Mouse (Mus musculus) yolk sac, embryonic 10.5 days (tissue): ENCODE results near the gene Wbp1l.

ENCODE experiments used
- DNase-seq: peaks from one replicate; pipeline ENCODE4 v3.0.0-alpha.2; 2017; ENCODE audit warnings: low spot score

The Wbp1l gene

DNA sequence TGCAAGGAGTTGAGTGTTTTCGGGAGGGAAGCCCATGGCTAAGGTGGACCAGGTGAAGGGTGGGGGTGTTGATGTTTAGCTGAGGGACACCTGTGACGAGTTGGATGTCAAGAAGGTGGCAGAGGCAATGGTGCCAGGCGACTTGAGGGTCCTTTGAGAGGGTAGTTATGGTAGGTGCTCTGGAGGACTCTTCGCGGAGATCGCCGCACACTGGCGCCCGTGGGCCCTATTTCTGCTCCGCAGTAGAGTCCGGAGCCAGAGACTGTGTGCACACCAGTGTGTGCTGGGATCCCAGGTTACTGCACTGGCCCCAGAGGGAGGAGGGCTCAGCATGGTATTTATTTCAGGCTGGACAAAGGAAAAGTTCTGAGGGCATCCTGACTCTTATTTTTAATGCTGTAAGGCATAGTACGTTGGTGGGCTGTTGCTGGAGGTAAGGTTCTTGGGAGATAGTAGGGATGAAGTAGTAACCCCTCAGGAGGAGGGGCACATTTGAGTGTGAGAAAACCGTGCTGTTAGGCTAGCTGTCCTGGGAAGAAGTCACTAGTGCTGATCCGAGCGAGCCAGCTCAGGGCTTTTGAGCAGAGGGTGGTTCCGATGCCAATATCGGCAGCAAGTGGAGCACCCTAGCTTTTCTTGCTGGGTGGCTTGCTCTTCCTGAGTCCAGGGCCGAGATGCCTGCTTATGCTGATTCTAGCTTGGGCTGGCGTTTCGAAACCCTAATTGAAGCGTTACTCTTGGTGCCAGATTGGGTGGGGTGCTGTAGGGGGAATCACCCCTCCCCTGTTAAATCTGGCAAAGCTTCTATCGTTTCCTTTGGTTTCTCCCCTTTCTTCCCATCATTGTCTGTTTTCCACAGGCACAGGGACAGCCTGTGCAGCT lies 732 bp downstream of the Wbp1l start:
- no peak for DNase-seq

DNA sequence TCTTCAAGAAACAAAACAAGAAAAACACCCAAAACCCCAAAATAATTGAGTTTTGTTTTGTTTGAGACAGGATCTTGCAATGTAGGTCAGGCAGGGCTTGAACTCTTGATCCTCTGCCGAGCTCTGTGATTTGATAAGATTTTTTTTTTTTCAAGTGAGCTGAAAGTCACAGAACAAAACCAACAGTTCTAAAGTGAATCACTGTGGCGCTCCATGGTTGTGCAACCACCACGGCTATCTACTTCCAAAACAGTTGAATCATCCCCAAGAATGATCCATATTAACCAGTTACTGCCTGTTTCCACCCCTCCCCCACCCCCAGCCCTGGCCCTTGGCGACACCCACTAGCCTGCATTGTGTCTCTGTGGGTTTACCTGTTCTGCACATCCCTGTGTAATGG lies 1.5 kb downstream of the Wbp1l start:
- no peak for DNase-seq

DNA sequence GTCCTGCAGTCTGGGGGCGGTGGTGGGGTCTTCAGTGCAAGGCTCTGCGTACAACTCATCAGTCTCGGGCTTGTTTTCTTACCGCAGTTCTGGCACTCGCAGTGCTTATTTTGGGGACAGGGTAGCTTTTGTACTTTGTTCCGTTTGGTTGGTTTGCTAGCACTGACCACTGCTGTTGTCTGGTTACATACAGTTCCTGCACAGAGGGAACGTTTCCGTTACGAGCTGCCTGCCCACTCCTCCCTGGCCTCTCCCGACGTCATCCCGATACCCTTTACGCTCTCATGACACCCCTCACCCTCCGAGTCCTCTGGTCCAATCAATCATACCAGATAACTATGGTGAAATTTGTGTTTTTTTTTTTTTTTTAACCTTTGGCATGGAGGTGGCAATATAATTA lies 2.6 kb downstream of the Wbp1l start:
- DNase-seq = no peak

DNA sequence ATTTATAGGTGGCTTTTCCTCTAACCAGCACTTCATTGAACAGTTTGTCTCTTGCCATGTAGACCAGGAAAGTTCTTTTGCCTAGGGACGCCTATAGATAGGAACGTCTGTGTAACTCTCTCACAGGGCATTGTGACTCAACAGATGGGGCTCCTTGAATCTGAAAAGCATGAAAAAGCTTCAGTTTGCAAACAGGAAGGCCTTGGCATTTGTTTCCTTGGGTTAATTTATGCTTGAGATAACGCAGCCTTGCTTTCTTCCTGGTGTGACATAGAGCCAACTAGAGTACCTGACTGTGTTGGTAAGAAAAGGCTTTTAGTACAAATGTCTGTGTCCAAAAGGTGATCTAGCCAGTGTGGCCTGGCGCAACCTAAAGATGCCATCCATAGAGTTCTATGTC lies 3.5 kb downstream of the Wbp1l start:
- DNase-seq = no peak

DNA sequence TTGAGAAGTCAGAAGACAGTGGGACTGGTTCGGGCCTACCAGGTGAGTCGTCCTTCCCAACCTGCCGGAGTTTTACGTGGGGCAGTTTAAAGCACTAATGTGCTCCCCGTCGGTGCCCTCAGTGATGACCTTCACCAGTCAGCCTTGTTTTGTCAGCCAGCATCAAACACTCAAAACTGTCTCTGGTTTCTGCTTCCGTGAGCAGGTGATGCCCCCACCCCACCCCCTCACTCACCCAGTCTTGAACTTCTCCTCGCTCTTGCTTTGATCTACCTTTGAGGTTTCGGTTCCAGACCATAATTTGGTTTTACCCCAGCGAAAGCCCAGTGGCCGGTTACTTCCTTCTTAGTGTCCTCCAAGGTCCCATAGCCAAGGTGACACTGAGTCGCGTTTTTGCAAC lies 7.8 kb downstream of the Wbp1l start:
- DNase-seq = no peak

DNA sequence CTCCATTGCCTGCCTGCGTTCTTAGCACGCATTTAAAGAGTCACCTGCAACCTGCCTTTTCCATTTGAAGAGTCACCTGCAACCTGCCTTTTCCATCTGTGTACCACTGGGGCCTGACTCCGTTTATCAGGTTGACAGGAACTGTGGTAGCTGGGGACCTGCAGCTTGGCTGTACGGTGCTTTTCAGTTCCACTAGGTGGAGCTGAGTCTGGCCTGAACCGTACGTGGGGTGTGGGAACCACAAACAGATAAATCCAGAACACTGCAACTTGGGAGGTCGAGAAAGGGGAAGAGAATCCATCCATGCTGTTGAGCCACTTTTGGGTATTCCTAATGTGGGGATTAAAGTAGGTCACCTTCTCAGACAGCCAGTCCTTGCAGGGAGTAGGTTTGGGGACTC lies 8.5 kb downstream of the Wbp1l start:
- DNase-seq = no peak

DNA sequence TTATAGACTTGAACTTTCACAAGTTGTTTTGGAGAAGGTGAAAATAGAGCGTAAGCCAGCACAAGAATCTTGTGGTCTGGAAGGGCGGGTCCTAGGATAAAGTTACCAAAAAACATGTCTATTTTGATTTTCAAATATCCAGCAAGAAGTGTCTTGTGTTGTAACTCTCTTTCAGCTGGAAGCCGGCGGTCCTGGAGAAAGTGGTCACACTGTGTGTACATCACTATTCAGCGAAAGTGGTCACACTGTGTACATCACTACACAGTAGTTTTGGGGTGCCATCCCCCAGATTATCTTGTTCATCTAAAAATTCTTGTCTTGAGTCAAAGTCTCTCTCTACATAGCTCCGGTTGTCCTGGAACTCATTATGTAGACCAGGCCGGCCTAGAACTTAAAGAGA lies 9.3 kb downstream of the Wbp1l start:
- no peak for DNase-seq

DNA sequence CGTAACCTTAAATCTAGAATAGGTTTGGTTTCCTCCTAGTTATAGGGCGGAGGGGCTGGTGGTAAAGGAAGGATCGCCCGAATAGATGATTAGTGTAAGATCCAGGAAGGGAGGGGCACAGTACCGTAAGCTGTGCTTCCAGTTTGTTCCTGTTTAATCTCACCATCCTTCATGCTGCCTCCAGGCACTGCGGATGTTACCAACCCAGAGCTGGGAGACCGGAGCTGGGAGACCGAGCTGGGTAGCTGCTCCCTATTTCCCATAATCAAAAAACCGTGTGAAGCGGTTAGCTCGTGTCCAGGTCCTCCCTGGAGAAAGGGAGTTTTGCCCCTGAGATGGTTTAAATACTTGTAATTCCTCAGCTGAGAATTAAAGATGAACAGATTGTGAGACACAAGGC lies 17.5 kb downstream of the Wbp1l start:
- no peak for DNase-seq

DNA sequence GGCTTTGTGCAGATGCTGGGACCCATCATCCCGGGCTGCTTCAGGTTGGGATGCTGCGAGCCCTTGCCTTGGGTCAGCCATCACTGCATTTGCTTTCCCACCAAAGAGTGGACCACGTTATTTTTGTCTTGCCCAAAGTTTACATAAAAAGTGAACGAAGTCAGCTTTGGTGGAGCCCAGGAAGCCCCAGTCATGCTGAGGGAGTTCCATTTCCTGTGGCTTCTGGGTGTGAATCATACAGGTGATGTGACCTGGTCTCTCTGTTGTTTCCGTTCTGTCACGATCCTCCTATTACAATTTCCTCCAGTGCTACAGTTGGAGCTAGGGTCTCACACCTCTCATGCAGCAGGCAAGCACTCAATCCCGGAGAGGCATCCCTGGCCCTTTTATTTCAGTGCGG lies 18.5 kb downstream of the Wbp1l start:
- DNase-seq = no peak

DNA sequence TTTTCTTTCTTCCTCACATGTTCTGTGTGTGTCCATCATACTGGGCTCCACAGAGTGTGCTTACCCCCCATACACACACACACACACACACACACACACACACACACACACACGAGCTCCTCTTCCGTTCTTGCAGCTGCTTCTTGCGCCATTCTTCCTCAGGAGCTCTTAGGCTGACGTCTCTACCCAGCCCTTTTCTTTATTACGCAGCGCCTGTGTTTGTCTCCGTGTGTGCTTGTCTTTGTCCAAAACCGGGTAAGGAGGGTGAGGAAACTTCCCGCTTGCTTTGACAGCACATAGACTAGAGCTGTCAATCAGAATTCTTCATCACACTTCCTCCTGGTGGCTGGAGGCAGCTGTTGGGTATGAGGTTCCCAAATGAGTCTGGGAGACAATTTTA lies 19.4 kb downstream of the Wbp1l start:
- no peak for DNase-seq

DNA sequence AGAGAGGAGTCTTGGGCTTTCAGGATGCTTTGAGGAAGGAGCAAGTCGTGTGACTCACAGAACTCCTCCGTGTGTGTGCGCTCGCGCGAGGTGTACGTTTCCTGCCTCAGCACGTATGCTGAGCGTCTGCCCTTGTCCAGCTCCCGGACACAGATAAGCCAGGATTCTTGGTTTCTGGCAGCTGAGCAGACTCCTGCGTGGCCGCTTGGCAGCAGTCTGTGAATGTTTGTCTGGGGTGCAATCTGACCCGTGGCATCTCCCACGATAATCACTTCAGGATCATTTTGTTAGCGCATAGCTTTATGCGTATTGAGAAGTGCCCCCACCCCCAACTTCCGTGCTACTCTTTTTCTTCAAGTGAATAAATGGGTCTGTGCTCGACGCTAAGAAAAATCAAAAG lies 20.1 kb downstream of the Wbp1l start:
- DNase-seq = no peak

DNA sequence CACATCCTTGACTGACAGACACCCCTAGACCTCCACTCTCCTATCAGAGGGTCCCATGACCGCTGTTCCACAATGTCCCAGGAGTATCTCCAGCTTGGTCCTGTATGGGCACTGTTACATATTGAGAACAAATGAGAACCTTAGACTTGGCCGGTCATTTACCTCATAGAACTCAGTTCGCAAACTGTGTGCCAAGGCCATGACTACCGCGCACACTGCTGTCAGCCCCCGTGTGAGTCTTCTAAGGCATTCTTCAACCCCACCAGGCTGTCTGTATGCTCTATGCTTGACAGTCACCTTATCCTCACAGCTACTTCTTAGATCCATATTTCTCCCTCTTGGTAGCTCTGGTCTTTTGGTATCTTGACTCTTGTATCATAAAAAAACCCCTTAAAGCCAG lies 20.6 kb downstream of the Wbp1l start:
- no peak for DNase-seq

DNA sequence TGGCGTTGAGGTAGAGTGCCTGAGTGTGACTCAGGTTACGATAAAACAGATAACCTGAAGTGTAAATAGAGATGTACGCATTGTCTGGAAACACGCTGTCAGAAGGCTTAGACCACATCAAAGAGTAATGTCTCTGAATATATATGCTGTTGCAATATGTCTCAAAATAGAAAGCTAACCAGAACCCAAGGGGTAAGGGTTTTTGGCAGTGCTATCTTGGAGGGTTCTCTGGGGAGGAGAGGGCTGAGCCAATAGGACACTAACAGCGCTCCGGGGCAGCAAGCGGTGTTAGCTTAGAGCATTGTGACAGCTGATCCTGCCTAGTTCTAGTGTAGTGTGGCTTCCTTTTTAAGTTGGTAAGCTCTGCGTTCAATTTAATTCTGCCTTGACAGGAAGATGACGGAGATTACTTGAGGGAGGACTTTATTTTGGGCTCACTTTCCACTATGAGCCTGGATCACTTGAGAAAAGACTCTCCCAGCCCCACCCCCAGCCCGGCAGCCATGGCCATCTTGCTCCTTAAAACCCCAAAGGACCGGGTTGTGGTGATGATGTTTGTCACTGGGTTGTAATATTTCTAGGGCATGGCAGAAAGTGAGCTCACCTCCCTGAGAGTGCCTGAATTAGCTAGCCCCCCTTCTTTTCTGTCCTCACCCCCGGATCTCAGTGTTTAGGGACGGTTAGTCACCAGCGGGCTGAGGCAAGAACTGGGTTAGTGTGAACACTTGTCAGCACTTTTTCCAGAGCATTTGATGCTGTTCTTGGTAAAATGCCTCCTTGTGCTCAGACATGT lies 21.3 kb downstream of the Wbp1l start:
- DNase-seq = no peak

DNA sequence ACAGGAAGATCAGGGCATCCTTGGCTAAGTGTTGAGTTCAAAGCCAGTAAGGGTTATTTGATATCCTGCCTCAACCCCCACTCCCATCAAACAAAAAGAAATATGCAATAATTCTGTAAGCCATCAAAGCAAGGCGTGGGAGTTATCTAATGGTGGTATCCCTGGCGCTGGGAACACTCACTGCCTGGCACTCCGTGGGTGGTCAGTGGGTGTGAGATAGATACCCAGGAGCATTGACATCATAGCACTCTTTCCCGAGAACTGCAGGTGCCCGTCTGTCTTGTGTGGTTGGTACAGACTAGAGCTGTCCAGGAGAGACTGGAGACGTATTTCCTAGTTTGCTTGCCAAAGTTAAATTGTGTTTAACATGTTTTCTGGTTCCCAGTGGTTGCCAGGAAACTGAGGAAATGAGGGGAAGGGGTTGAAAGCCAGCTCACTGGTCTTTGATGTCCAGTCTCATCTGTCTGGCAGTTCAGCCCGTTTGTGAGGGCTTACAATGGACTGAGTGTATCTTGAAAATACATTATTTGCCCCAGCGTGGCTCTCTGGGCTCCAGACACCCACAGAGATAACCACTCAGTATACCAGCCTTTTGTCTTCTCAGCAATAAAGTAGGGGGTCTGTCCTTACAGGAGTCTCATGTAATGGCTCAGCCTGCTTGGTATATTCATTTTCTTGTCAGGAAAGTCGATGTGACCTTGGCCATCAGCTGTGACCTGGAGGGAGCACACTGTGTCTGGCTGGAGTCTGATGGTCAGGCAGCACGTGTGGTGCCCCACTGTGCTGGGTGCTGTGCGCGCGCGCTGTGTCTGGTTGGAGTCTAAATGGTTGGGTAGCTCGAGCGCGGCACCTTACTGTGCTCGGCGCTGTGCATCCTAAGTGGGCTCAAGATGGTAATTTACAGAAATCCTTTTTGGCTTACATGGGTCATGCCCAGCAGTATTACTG lies 22.6 kb downstream of the Wbp1l start:
- DNase-seq = no peak

DNA sequence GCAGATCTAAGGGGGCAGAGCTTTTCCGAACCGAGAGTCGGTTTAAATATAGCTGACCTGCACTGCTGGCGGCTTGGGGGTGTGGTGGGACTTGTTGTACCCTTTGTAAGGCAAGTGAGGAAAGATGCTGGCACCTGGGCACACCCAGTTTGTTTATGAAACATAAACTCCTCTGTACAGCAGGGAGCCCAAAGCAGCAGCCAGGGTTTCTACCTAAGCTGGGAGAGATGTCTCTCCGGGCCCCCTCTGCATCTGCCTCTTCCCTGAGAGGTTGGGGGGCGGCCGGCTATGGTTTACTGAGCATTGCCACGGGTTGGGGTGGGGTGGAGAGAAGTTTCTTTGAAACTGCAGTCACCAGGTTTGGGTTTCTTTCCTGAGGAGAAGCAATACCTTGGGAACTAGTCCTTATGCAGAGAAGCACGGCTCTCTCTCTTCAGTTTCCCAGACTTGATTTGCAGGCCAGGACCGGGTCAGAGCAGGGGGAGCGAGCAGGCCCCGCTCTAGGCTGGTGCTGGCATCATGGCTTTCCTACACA lies 23.8 kb downstream of the Wbp1l start:
- DNase-seq = no peak

DNA sequence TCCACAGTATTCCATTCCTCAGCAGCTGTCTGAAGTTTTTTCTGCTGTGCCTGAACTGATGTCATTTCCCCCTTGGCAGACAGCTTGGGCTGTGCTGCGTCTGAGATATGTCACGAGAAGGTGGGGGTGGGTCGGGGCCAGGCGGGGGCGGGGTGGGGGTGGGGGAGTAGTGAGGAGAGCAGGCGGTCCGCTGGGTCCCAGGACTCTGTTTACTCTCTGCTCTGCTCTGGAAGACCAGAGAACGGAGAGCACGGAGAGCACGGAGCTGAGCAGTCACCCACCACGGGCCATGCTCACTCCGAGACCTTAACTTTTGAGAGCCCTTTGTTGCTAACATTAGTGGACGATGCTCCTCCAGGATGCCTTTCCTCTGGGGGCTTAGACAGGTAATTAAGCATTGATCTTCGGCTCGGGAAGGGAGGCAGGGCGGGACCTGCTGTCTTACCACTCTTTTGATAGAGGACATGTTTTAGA lies 24.3 kb downstream of the Wbp1l start:
- DNase-seq = peak; percentile 85

DNA sequence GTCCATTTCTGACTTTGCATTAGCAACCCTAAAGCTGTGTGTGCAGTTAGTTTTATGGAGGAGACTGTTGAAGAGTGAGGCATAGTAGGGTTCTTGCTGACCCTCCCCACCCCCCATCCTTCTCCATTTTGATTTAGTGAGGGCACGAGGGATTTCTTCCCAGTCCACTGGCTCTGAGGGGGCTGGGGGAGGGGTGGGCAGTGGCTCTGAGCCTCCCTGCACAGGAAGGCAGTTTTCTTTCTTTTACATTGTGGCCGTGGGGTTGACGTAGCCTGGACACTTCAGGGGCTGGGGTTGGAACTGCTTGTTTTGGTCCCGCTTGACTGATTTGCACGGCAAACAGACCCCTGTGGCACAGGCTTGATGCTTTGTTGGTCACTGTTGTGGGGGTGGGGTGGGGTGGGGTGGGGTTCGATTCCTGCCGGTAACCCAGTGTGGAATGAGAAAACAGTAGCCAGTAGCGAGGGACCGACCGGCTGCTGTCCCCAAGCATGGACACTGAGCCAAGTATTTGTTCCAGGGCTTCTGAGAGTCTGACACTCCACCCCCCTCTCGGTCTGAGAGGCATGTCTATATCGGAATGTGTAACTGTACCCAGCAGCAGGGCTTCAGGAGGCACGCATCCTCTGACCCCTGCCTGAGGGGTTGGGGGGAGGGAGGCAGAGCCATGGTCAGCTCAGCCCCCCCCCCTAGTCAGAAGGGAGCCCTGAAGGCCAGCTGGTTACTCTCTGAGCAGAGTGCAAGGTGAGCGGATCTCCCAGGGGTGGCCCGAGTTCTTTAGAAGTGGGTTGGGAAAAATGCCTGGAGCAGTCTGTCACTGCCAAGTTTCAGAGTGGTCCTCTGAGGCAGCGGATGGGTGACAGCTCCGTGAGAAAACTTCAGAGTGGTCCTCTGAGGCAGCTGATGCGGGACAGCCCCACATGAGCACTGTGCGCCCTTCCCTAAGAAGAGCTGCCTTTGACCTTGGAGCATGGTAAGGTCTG lies 25.2 kb downstream of the Wbp1l start:
- DNase-seq = no peak

DNA sequence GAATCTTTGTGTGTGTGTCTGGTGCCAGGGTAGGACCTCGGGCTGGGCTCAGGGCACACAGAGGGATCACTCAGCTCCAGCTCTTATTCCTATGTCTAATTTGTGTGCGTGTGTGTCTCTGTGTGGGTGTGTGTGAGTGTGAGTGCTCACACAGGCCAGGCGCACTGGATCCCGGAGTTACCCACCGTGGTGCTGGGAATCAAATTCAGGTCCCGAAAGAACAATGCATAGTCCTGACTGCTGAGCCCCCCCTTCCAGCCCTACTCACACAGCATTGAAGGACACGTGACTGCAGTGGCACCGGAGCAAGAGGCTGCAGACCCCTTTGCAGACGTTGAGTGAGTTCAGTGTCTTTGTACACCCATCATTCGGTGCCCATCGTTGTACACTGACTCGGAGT lies 26.1 kb downstream of the Wbp1l start:
- DNase-seq = no peak

DNA sequence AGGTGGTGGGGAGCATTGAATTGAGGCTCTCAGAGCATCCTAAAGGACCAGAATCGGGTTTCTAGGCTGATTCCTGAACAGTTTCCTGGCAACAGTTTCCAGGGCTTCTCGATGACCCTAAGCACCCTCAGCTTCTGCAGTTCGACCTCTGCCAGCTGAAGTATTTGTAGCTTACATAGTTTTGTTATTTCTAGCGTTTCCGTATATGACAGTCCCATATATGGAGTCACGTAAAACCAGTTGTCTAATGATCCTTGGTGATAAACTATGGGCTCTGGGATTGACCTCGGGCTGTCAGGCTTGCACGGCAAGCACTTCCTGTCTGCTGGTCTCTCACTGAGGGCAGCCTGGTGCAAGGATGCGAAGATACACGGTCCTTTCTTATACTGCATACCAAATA lies 26.6 kb downstream of the Wbp1l start:
- no peak for DNase-seq

DNA sequence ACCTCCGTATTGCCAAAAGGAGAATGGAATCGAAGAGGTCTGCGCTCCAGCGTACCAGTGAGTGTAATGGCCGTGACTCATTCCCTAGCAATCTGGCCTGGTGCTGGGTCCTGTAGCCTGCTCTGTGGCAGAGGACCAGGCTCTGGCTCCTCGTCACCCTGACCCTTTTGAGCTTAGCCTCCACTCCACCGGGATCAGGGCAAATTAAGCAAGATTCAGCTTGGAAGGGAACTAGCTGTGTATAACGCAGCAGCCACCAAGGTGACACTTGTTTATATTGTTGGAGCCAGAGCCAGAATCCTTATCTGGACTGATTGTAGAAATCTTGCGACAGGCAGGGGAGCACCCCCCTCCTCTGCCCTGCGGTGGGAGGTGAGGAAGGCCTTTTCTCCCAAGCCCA lies 29.5 kb downstream of the Wbp1l start:
- no peak for DNase-seq

DNA sequence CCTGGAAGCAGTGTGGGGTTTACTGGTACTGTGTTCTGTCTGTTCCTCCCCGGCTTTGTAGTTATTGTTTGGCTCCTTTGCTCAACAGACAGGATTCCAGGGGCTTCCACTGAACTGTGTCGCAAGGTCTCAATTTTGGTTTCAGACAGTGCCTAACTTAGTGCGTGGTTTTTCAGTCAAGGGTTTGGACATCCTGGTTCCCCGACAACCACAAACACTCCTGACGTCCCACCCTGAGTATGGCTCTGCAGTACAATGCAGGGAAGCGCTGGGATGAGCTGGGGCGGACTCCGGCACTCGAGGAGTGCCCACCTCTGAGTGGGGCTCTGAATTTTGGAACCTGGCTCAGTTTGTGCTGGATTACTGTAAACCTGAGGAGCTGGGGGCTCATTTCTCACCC lies 30.9 kb downstream of the Wbp1l start:
- no peak for DNase-seq
